Mouse (Mus musculus) liver, postnatal 0 days (tissue): ENCODE data around the gene D6Wsu163e.

Experiments used
- CTCF ChIP-seq: sonication (generic); IDR thresholded peaks from 2 replicates; pipeline ENCODE4 v1.5.1; 2016; ENCODE audit warnings: antibody characterized with exemption, low read depth
- EP300 ChIP-seq: IDR thresholded peaks from 2 replicates; pipeline ENCODE4 v1.6.1; 2016; ENCODE audit warnings: antibody characterized with exemption, low read depth, mild to moderate bottlenecking

GRCm38 (mm10) chr6:126966241-126967026 is 26.7 kb downstream of the D6Wsu163e start:
- TF ChIP-seq CTCF (no peak), EP300 (no peak)
